Mouse (Mus musculus): ENCODE results near the gene Ptpn13. TPM values are rescaled to one million over a fixed set of nuclear protein-coding genes. Genes with fewer than 3 reads are reported as not detected.

The Ptpn13 gene
- total RNA-seq, 2 experiments from 2014 or later: 10.4 to 10.5 TPM

DNA sequence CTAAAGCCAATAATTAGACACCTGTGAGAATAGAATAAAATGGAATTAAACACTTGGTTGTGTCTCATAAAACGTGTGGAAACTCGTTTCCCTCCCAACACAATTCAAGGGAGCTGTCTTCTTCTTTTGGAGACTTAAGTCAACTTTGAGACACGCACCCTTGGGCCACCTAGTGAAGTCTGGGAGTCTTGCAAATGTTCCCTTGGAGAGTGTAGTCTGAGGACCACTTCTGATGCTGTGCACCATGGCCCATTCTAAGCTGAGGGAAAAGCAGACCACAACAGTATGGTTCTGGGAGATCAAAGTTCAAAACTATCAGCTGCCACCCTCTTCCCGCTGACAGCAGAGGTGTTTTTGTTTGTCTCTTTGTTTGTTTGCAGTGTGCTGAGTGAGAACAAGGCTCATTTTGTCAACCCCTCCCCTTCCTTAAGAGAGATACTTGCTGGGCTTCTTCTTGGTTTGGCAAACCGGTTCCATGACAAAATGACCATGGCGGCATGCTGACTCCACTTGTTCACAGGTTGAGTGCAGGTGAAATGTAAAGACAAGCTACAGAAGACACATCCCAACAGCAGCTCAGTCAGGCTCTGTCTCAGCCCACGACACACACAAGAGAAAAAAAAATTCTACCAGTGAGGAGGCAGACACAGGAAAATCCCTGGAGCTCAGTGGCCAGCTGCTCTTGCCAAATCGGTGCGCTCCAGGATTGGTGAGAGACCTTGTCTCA is 205.0 kb downstream of the Ptpn13 start:
- no peak for DNase-seq (ENCODE audit: low spot score in 2 of 2)

DNA sequence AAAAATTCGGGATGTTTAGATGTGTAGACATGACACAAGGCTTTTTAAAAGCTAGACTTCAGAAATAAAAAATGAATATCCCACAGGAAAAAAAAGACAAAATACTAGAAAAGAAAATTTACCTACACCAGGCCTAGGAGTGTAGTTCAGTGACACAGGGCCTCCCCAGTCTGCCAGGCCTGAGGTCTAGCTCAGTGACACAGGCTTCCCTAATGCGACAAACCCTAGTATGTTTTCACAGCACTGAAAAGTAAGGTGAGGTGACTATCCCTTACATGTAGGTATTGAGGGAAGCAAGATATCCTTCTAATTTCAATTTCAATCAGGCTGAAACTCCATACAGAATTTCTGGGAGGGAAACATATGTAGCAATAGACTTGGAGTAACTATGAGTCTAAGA is 212.2 kb downstream of the Ptpn13 start:
- DNase-seq (ENCODE audit: low spot score in 2 of 2): no peak

DNA sequence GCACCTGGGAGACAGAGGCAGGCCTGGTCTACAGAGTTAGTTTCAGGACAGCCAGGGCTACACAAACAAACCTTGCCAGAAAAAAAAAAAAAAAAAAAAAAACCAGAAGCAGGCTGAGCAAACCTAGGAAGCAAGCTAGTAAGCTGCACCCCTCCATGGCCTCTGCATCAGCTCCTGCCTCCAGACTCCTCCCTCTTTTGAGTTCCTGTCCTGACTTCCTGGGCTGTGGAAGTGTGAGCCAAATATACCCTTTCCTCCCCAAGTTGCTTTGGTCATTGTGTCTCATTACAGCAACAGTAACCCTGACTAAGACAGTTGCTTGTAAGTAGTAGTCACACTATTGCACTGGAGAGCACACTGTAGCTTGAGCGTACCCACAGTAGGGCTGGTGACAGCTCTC is 219.2 kb downstream of the Ptpn13 start:
- no peak for DNase-seq (ENCODE audit: low spot score in 2 of 2)

DNA sequence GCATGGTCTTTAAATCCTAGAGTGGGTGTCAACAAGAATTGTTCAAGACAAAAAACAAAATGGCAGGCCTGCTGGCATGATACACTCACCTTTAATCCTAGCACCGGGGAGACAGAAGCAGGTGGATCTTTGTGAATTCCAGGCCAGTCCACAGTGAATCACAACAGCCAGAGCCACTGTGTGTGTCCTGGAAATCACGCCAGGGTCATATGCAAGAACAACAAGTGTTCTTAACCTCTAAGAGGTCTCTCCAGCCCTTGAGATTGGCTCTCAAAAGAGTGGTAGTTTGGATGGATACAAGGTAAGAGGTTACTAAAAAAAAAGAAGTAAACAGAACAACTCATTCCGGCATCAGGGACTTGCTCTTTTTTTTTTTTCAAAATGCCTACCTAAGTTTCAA is 222.3 kb downstream of the Ptpn13 start:
- no peak for DNase-seq (ENCODE audit: low spot score in 2 of 2)

Other genes with a start within 250 kb of the Ptpn13 start
- 100 to 1,000 TPM; 521 to 526 TPM for gene Mapk10, start 213.9 kb upstream of the Ptpn13 start, total RNA-seq (2021)
- gene Slc10a6, start 204.2 kb downstream of the Ptpn13 start, total RNA-seq (2021): not detected
- not detected for gene 1700016H13Rik, start 230.8 kb downstream of the Ptpn13 start, total RNA-seq (2021)